Mouse (Mus musculus) granulocyte monocyte progenitor cell, adult 5-6 weeks (primary cell): ENCODE data around the gene Gm20716. TPM values are rescaled to one million over a fixed set of nuclear protein-coding genes. Genes with fewer than 3 reads are reported as not detected.
A peak's percentile ranks its signal among the peaks of the same experiment; 100 is the strongest.

Experiments used
- ATAC-seq: replicated peaks from 2 replicates; pipeline ENCODE4 v1.8.0; 2016; ENCODE audit warnings: mild to moderate bottlenecking, moderate TSS enrichment, inconsistent platforms; ENCODE audit not compliant: poor library complexity, severe bottlenecking
- total RNA-seq, 2 experiments: library from RNA; stranded (forward) in 1 of 2; stranded (reverse) in 1 of 2; fragments of 200-712, 200-1000 nt in 1 of 2; fragments of >200 nt in 1 of 2; fragmentation: Nextera tagmentation in 1 of 2; gene quantifications; 2 replicates each; pipeline ENCODE4 v1.2.3; 2014 to 2017

Gm20716 gene
- total RNA-seq (2014; fragmentation: Nextera tagmentation) = 36.9 and 50.4 TPM in 2 replicates
- 38.6 and 39.8 TPM in 2 replicates for total RNA-seq (2017)

GRCm38 (mm10) chr2:168230026-168230728 lies at the start of gene Gm20716, which contains the start of the genes Dpm1 and Mocs3:
TSS of gene Gm20716 (minus strand) at chr2:168230364.
TSS of gene Dpm1 (minus strand) at chr2:168230591.
TSS of gene Mocs3 (plus strand) at chr2:168230622.
- ATAC-seq = peak; percentile 72

- ATAC-seq = peak; percentile 59
Observed at GRCm38 (mm10) chr2:168274374-168274935, 44.3 kb upstream of the Gm20716 start.

- ATAC-seq = peak; percentile 54
Observed at GRCm38 (mm10) chr2:168273387-168273786, 43.2 kb upstream of the Gm20716 start.

- ATAC-seq = no peak
Observed at GRCm38 (mm10) chr2:168268033-168268432, 37.9 kb upstream of the Gm20716 start.

GRCm38 (mm10) chr2:168260900-168261299 lies 30.7 kb upstream of the Gm20716 start:
- no peak for ATAC-seq

- ATAC-seq = peak; percentile 67
Observed at GRCm38 (mm10) chr2:168260124-168260523, 30.0 kb upstream of the Gm20716 start.

- no peak for ATAC-seq
Observed at GRCm38 (mm10) chr2:168259046-168259445, 28.9 kb upstream of the Gm20716 start.

- ATAC-seq = no peak
Observed at GRCm38 (mm10) chr2:168257188-168257587, 27.0 kb upstream of the Gm20716 start.

- ATAC-seq = no peak
Observed at GRCm38 (mm10) chr2:168256506-168256905, 26.3 kb upstream of the Gm20716 start.

- no peak for ATAC-seq
Observed at GRCm38 (mm10) chr2:168253822-168254221, 23.7 kb upstream of the Gm20716 start.

GRCm38 (mm10) chr2:168252639-168253292 lies 22.6 kb upstream of the Gm20716 start:
- ATAC-seq = peak; percentile 49

GRCm38 (mm10) chr2:168250270-168250669 lies 20.1 kb upstream of the Gm20716 start:
- peak; percentile 61 for ATAC-seq

GRCm38 (mm10) chr2:168248856-168249245 lies 18.7 kb upstream of the Gm20716 start:
- peak; percentile 85 for ATAC-seq

GRCm38 (mm10) chr2:168248167-168248855 lies 18.1 kb upstream of the Gm20716 start:
- ATAC-seq = no peak

- no peak for ATAC-seq
Observed at GRCm38 (mm10) chr2:168245571-168245970, 15.4 kb upstream of the Gm20716 start.

- no peak for ATAC-seq
Observed at GRCm38 (mm10) chr2:168243278-168243677, 13.1 kb upstream of the Gm20716 start.

- ATAC-seq = no peak
Observed at GRCm38 (mm10) chr2:168242841-168243240, 12.7 kb upstream of the Gm20716 start.

GRCm38 (mm10) chr2:168238335-168238734 lies 8.2 kb upstream of the Gm20716 start:
- ATAC-seq = no peak

- no peak for ATAC-seq
Observed at GRCm38 (mm10) chr2:168233286-168233685, 3.1 kb upstream of the Gm20716 start.

- no peak for ATAC-seq
Observed at GRCm38 (mm10) chr2:168231471-168231829, 1.3 kb upstream of the Gm20716 start.
